Mouse (Mus musculus) cerebellum, adult 2 months (tissue): ENCODE measurements around the gene Hoxd9. TPM values are rescaled to one million over a fixed set of nuclear protein-coding genes. Genes with fewer than 3 reads are reported as not detected.
A peak's percentile ranks its signal among the peaks of the same experiment; 100 is the strongest.

ENCODE experiments used
- DNase-seq, 2 experiments: peaks; one replicate each; pipeline ENCODE4 v3.0.0; 2021
- H3K27ac ChIP-seq: fragments of 200-500 bp; 2 replicates; pipeline ENCODE4 v1.5.1; 2012; ENCODE audit warnings: low read length, control low read depth, inconsistent platforms; ENCODE audit not compliant: insufficient read depth
- H3K27me3 ChIP-seq: fragments of 200-500 bp; 2 replicates; pipeline ENCODE4 v1.6.1; 2012; ENCODE audit warnings: inconsistent platforms, mild to moderate bottlenecking, low read length, moderate library complexity; ENCODE audit not compliant: control insufficient read depth, insufficient read depth
- H3K4me1 ChIP-seq: fragments of 200-500 bp; 2 replicates; pipeline ENCODE4 v1.6.1; 2011; ENCODE audit warnings: low read length; ENCODE audit not compliant: control insufficient read depth, insufficient read depth
- H3K4me3 ChIP-seq: fragments of 200-500 bp; replicated peaks from 2 replicates; pipeline ENCODE3; 2011; ENCODE audit warnings: mild to moderate bottlenecking, low read depth, low read length, control low read depth; ENCODE audit not compliant: insufficient read depth
- CTCF ChIP-seq: fragments of 200-500 bp; IDR thresholded peaks from 2 replicates; pipeline ENCODE4 v1.5.1; 2011; ENCODE audit warnings: low read depth, mild to moderate bottlenecking, control low read depth, low read length, moderate library complexity, borderline replicate concordance; ENCODE audit not compliant: insufficient read depth
- POLR2A ChIP-seq: fragments of 200-500 bp; IDR thresholded peaks from 2 replicates; pipeline ENCODE4 v1.6.1; 2011; ENCODE audit warnings: low read length, control low read depth, borderline replicate concordance; ENCODE audit not compliant: insufficient read depth
- WGBS: fragments of 180-500 bp; shearing (Covaris S2); methylation state at CpG from one replicate; pipeline ENCODE4 v1.1.7; 2018; 5-methylcytosine and 5-hydroxymethylcytosine counted together
- polyA plus RNA-seq: library from polyadenylated mRNA; depleted of rRNA; stranded (reverse); fragments of >200 nt; gene quantifications from 2 replicates; pipeline ENCODE4 v1.2.3, GENCODE M21; 2012

Gene Hoxd9
- polyA plus RNA-seq, 1 experiment, result not detected

- TF ChIP-seq CTCF (no peak), POLR2A (no peak)
- DNase-seq, result no peak
- WGBS, result 6% methylated on average over 3 of the region's 3 CpGs
- Histone ChIP-seq H3K4me3 (no peak overlapping the region), H3K4me1 (no peaks in the 10 kb centered on the region), H3K27ac (no peak overlapping the region), H3K27me3 (peaks cover 12% of the 10 kb centered on the region; the same call in 1 of the 2 replicates)
Observed at GRCm38 (mm10) chr2:74670632-74671188, 26.8 kb upstream of the Hoxd9 start.

- H3K27me3 ChIP-seq, result peaks cover 14% of the 10 kb centered on the region; the same call in 1 of the 2 replicates
- no peak for DNase-seq
- H3K4me1 ChIP-seq, result no peaks in the 10 kb centered on the region
- H3K4me3 ChIP-seq, result no peak overlapping the region
- no peak overlapping the region for H3K27ac ChIP-seq
- no peak for TF ChIP-seq CTCF
- WGBS, result 28% methylated on average over 5 of the region's 5 CpGs
Observed at GRCm38 (mm10) chr2:74671847-74672246, 25.7 kb upstream of the Hoxd9 start.

GRCm38 (mm10) chr2:74672481-74673362 is 24.8 kb upstream of the Hoxd9 start:
- peak; percentile 34 to 55 for DNase-seq
- no peak overlapping the region for H3K4me3 ChIP-seq
- H3K27me3 ChIP-seq, result peaks cover 10% of the 10 kb centered on the region; the same call in 1 of the 2 replicates
- WGBS, result 7% methylated on average over 40 of the region's 40 CpGs
- H3K4me1 ChIP-seq, result no peaks in the 10 kb centered on the region
- no peak overlapping the region for H3K27ac ChIP-seq
- TF ChIP-seq CTCF (peak; percentile 64), POLR2A (no peak)

GRCm38 (mm10) chr2:74673835-74674425 is 23.6 kb upstream of the Hoxd9 start:
- Histone ChIP-seq H3K4me1 (no peaks in the 10 kb centered on the region), H3K27me3 (peaks cover 9% of the 10 kb centered on the region; the same call in 1 of the 2 replicates), H3K4me3 (no peak overlapping the region), H3K27ac (no peak overlapping the region)
- WGBS, result 2% methylated on average over 24 of the region's 24 CpGs
- no peak for DNase-seq
- TF ChIP-seq POLR2A (no peak), CTCF (no peak)

- no peak for DNase-seq
- WGBS, result 4% methylated on average over 47 of the region's 47 CpGs
- Histone ChIP-seq H3K4me1 (no peaks in the 10 kb centered on the region), H3K4me3 (no peak within 1 kb of the TSS), H3K27me3 (peaks cover 6% of the 10 kb centered on the region; the same call in 1 of the 2 replicates), H3K27ac (no peak within 1 kb of the TSS)
- TF ChIP-seq CTCF (no peak), POLR2A (no peak)
Observed at GRCm38 (mm10) chr2:74674881-74675665, 22.5 kb upstream of the Hoxd9 start, which contains the start of gene Hoxd12. Gene Hoxd12, plus strand, starts transcription at chr2:74675013.

GRCm38 (mm10) chr2:74675666-74676282 is 21.8 kb upstream of the Hoxd9 start:
- no peaks in the 10 kb centered on the region for H3K4me1 ChIP-seq
- no peak for DNase-seq
- H3K27me3 ChIP-seq, result peaks cover 8% of the 10 kb centered on the region; the same call in 1 of the 2 replicates
- no peak overlapping the region for H3K4me3 ChIP-seq
- WGBS, result 4% methylated on average over 23 of the region's 24 CpGs
- TF ChIP-seq POLR2A (no peak), CTCF (no peak)
- H3K27ac ChIP-seq, result no peak overlapping the region

- no peak overlapping the region for H3K4me3 ChIP-seq
- 3% methylated on average over 9 of the region's 9 CpGs for WGBS
- TF ChIP-seq POLR2A, result no peak
- TF ChIP-seq CTCF, result no peak
- H3K27ac ChIP-seq, result no peak overlapping the region
- peaks cover 8% of the 10 kb centered on the region; the same call in 1 of the 2 replicates for H3K27me3 ChIP-seq
- no peak for DNase-seq
- H3K4me1 ChIP-seq, result no peaks in the 10 kb centered on the region
Observed at GRCm38 (mm10) chr2:74676376-74677052, 21.0 kb upstream of the Hoxd9 start.
